Mouse (Mus musculus) granulocyte monocyte progenitor cell, adult 5-6 weeks (primary cell): ENCODE data around the gene Tbx6. TPM values are rescaled to one million over a fixed set of nuclear protein-coding genes. Genes with fewer than 3 reads are reported as not detected.

Experiments used
- ATAC-seq: replicated peaks from 2 replicates; pipeline ENCODE4 v1.8.0; 2016; ENCODE audit warnings: mild to moderate bottlenecking, moderate TSS enrichment, inconsistent platforms; ENCODE audit not compliant: poor library complexity, severe bottlenecking
- total RNA-seq, 2 experiments: library from RNA; stranded (forward) in 1 of 2; stranded (reverse) in 1 of 2; fragments of 200-712, 200-1000 nt in 1 of 2; fragments of >200 nt in 1 of 2; fragmentation: Nextera tagmentation in 1 of 2; gene quantifications; 2 replicates each; pipeline ENCODE4 v1.2.3; 2014 to 2017

Tbx6 gene
- total RNA-seq, 2 experiments from 2014 or later: 0.58 TPM; not detected in 1

- no peak for ATAC-seq
Observed at GRCm38 (mm10) chr7:126792721-126793443, 11.6 kb downstream of the Tbx6 start.

GRCm38 (mm10) chr7:126793456-126794270 lies 12.4 kb downstream of the Tbx6 start:
- no peak for ATAC-seq

- no peak for ATAC-seq
Observed at GRCm38 (mm10) chr7:126794271-126794605, 13.0 kb downstream of the Tbx6 start.

- ATAC-seq: no peak
Observed at GRCm38 (mm10) chr7:126795387-126796317, 14.4 kb downstream of the Tbx6 start.

GRCm38 (mm10) chr7:126796350-126796932 lies 15.2 kb downstream of the Tbx6 start:
- ATAC-seq: no peak

GRCm38 (mm10) chr7:126797411-126798126 lies 16.3 kb downstream of the Tbx6 start, which contains the start of gene Fam57b:
Gene Fam57b (plus strand): TSS chr7:126797668.
- peak; percentile 15 for ATAC-seq

GRCm38 (mm10) chr7:126798127-126799049 lies 17.1 kb downstream of the Tbx6 start:
- peak; percentile 54 for ATAC-seq

- peak; percentile 77 for ATAC-seq
Observed at GRCm38 (mm10) chr7:126799050-126799467, 17.8 kb downstream of the Tbx6 start.

- peak; percentile 57 for ATAC-seq
Observed at GRCm38 (mm10) chr7:126799468-126800268, 18.4 kb downstream of the Tbx6 start.

GRCm38 (mm10) chr7:126800269-126801056 lies 19.2 kb downstream of the Tbx6 start:
- no peak for ATAC-seq

- ATAC-seq: no peak
Observed at GRCm38 (mm10) chr7:126801057-126801422, 19.8 kb downstream of the Tbx6 start.

- no peak for ATAC-seq
Observed at GRCm38 (mm10) chr7:126802134-126802889, 21.0 kb downstream of the Tbx6 start.

GRCm38 (mm10) chr7:126803181-126803580 lies 21.9 kb downstream of the Tbx6 start:
- no peak for ATAC-seq

- no peak for ATAC-seq
Observed at GRCm38 (mm10) chr7:126803751-126804150, 22.5 kb downstream of the Tbx6 start.

- ATAC-seq: no peak
Observed at GRCm38 (mm10) chr7:126806956-126807355, 25.7 kb downstream of the Tbx6 start.

- no peak for ATAC-seq
Observed at GRCm38 (mm10) chr7:126807405-126807804, 26.1 kb downstream of the Tbx6 start.
